Mouse (Mus musculus): Measurements from ENCODE around the gene Cmas. TPM values are rescaled to one million over a fixed set of nuclear protein-coding genes. Genes with fewer than 3 reads are reported as not detected.

Cmas gene
- polyA plus RNA-seq, 1 experiment from 2014 or later: 145 TPM

GRCm38 (mm10) chr6:142764933-142765332 is 8.4 kb downstream of the Cmas start:
- Histone ChIP-seq H3K36me3 (ENCODE audit: control insufficient read depth, insufficient read depth, low read length) (peaks cover 26% of the 10 kb centered on the region), H3K9ac (ENCODE audit: low read depth, low read length) (no peak overlapping the region), H3K4me3 (ENCODE audit: low read length) (no peak overlapping the region), H3K27ac (ENCODE audit: low read length) (no peak overlapping the region), H3K4me1 (ENCODE audit: control insufficient read depth, insufficient read depth, low read length) (peaks cover 6% of the 10 kb centered on the region; the same call in 1 of the 2 replicates), H3K27me3 (replicated peaks; ENCODE audit: control insufficient read depth, insufficient read depth, low read length) (no peaks in the 10 kb centered on the region), H3K9me3 (ENCODE audit: control insufficient read depth, low read length) (no peaks in the 10 kb centered on the region), H3K4me2 (ENCODE audit: low read depth, low read length) (no peak overlapping the region)
- ATAC-seq: no peak
- 62% methylated on average over 2 of the region's 2 CpGs for WGBS

- Histone ChIP-seq H3K4me3 (ENCODE audit: low read length) (no peak overlapping the region), H3K36me3 (ENCODE audit: control insufficient read depth, insufficient read depth, low read length) (peaks cover 34% of the 10 kb centered on the region), H3K9me3 (ENCODE audit: control insufficient read depth, low read length) (no peaks in the 10 kb centered on the region), H3K4me1 (ENCODE audit: control insufficient read depth, insufficient read depth, low read length) (no peaks in the 10 kb centered on the region), H3K9ac (ENCODE audit: low read depth, low read length) (no peak overlapping the region), H3K27me3 (replicated peaks; ENCODE audit: control insufficient read depth, insufficient read depth, low read length) (no peaks in the 10 kb centered on the region), H3K4me2 (ENCODE audit: low read depth, low read length) (no peak overlapping the region), H3K27ac (ENCODE audit: low read length) (no peak overlapping the region)
- 86% methylated on average over 9 of the region's 9 CpGs for WGBS
- no peak for ATAC-seq
These were observed 10.8 kb downstream of the Cmas start for GRCm38 (mm10) chr6:142767305-142767704.

- no peaks in the 10 kb centered on the region for H3K27me3 ChIP-seq (replicated peaks; ENCODE audit: control insufficient read depth, insufficient read depth, low read length)
- H3K9me3 ChIP-seq (ENCODE audit: control insufficient read depth, low read length): no peaks in the 10 kb centered on the region
- no peaks in the 10 kb centered on the region for H3K4me1 ChIP-seq (ENCODE audit: control insufficient read depth, insufficient read depth, low read length)
- no peak overlapping the region for H3K4me2 ChIP-seq (ENCODE audit: low read depth, low read length)
- WGBS: 91% methylated on average over 3 of the region's 3 CpGs
- H3K4me3 ChIP-seq (ENCODE audit: low read length): no peak overlapping the region
- no peak overlapping the region for H3K27ac ChIP-seq (ENCODE audit: low read length)
- peaks cover 50% of the 10 kb centered on the region for H3K36me3 ChIP-seq (ENCODE audit: control insufficient read depth, insufficient read depth, low read length)
- ATAC-seq: no peak
- no peak overlapping the region for H3K9ac ChIP-seq (ENCODE audit: low read depth, low read length)
These were observed 13.4 kb downstream of the Cmas start for GRCm38 (mm10) chr6:142769896-142770295.

GRCm38 (mm10) chr6:142771643-142772042 is 15.2 kb downstream of the Cmas start:
- Histone ChIP-seq H3K36me3 (ENCODE audit: control insufficient read depth, insufficient read depth, low read length) (peaks cover 37% of the 10 kb centered on the region), H3K4me2 (ENCODE audit: low read depth, low read length) (no peak overlapping the region), H3K4me3 (ENCODE audit: low read length) (no peak overlapping the region), H3K27ac (ENCODE audit: low read length) (no peak overlapping the region), H3K9me3 (ENCODE audit: control insufficient read depth, low read length) (no peaks in the 10 kb centered on the region), H3K9ac (ENCODE audit: low read depth, low read length) (no peak overlapping the region), H3K27me3 (replicated peaks; ENCODE audit: control insufficient read depth, insufficient read depth, low read length) (no peaks in the 10 kb centered on the region), H3K4me1 (ENCODE audit: control insufficient read depth, insufficient read depth, low read length) (no peaks in the 10 kb centered on the region)
- 91% methylated on average over 4 of the region's 4 CpGs for WGBS
- no peak for ATAC-seq

GRCm38 (mm10) chr6:142773566-142773965 is 17.1 kb downstream of the Cmas start:
- no peak overlapping the region for H3K4me2 ChIP-seq (ENCODE audit: low read depth, low read length)
- H3K9ac ChIP-seq (ENCODE audit: low read depth, low read length): no peak overlapping the region
- ATAC-seq: no peak
- H3K4me1 ChIP-seq (ENCODE audit: control insufficient read depth, insufficient read depth, low read length): no peaks in the 10 kb centered on the region
- no peaks in the 10 kb centered on the region for H3K9me3 ChIP-seq (ENCODE audit: control insufficient read depth, low read length)
- no peak overlapping the region for H3K27ac ChIP-seq (ENCODE audit: low read length)
- H3K27me3 ChIP-seq (replicated peaks; ENCODE audit: control insufficient read depth, insufficient read depth, low read length): no peaks in the 10 kb centered on the region
- WGBS: 94% methylated on average over 5 of the region's 5 CpGs
- peaks cover 33% of the 10 kb centered on the region for H3K36me3 ChIP-seq (ENCODE audit: control insufficient read depth, insufficient read depth, low read length)
- H3K4me3 ChIP-seq (ENCODE audit: low read length): no peak overlapping the region

- H3K4me3 ChIP-seq (ENCODE audit: low read length): no peak overlapping the region
- 79% methylated on average over 4 of the region's 4 CpGs for WGBS
- no peak for ATAC-seq
These were observed 20.4 kb downstream of the Cmas start for GRCm38 (mm10) chr6:142776935-142777334.

GRCm38 (mm10) chr6:142779045-142779811 is 22.7 kb downstream of the Cmas start:
- H3K4me3 ChIP-seq (ENCODE audit: low read length): no peak overlapping the region
- 46% methylated on average over 11 of the region's 11 CpGs for WGBS
- peak; percentile 68 for ATAC-seq
- no peak overlapping the region for H3K4me2 ChIP-seq (ENCODE audit: low read depth, low read length)
- H3K36me3 ChIP-seq (ENCODE audit: control insufficient read depth, insufficient read depth, low read length): 0 out of 2 replicates have a peak, but pooled peaks cover 6% of the 10 kb centered on the region
- no peaks in the 10 kb centered on the region for H3K9me3 ChIP-seq (ENCODE audit: control insufficient read depth, low read length)
- H3K27ac ChIP-seq (ENCODE audit: low read length): no peak overlapping the region
- H3K4me1 ChIP-seq (ENCODE audit: control insufficient read depth, insufficient read depth, low read length): no peaks in the 10 kb centered on the region
- H3K9ac ChIP-seq (ENCODE audit: low read depth, low read length): no peak overlapping the region
- no peaks in the 10 kb centered on the region for H3K27me3 ChIP-seq (replicated peaks; ENCODE audit: control insufficient read depth, insufficient read depth, low read length)

More at GRCm38 (mm10) chr6:142776935-142777334, 20.4 kb downstream of the Cmas start:
- H3K4me1 ChIP-seq (ENCODE audit: control insufficient read depth, insufficient read depth, low read length): no peaks in the 10 kb centered on the region
- no peaks in the 10 kb centered on the region for H3K27me3 ChIP-seq (replicated peaks; ENCODE audit: control insufficient read depth, insufficient read depth, low read length)
- H3K27ac ChIP-seq (ENCODE audit: low read length): no peak overlapping the region
- no peaks in the 10 kb centered on the region for H3K9me3 ChIP-seq (ENCODE audit: control insufficient read depth, low read length)
- no peak overlapping the region for H3K9ac ChIP-seq (ENCODE audit: low read depth, low read length)
- peaks cover 22% of the 10 kb centered on the region for H3K36me3 ChIP-seq (ENCODE audit: control insufficient read depth, insufficient read depth, low read length)
- no peak overlapping the region for H3K4me2 ChIP-seq (ENCODE audit: low read depth, low read length)

GRCm38 (mm10) chr6:142779812-142780573 is 23.5 kb downstream of the Cmas start:
- 75% methylated on average over 14 of the region's 14 CpGs for WGBS
- ATAC-seq: peak; percentile 15; the same call in 1 of the 2 replicates

GRCm38 (mm10) chr6:142780574-142781033 is 24.1 kb downstream of the Cmas start:
- 81% methylated on average over 4 of the region's 4 CpGs for WGBS
- no peaks in the 10 kb centered on the region for H3K4me1 ChIP-seq (ENCODE audit: control insufficient read depth, insufficient read depth, low read length)
- H3K4me3 ChIP-seq (ENCODE audit: low read length): no peak overlapping the region
- no peak overlapping the region for H3K4me2 ChIP-seq (ENCODE audit: low read depth, low read length)
- H3K27me3 ChIP-seq (replicated peaks; ENCODE audit: control insufficient read depth, insufficient read depth, low read length): no peaks in the 10 kb centered on the region
- H3K9ac ChIP-seq (ENCODE audit: low read depth, low read length): no peak overlapping the region
- H3K27ac ChIP-seq (ENCODE audit: low read length): no peak overlapping the region
- H3K36me3 ChIP-seq (ENCODE audit: control insufficient read depth, insufficient read depth, low read length): no peaks in the 10 kb centered on the region
- no peak for ATAC-seq
- no peaks in the 10 kb centered on the region for H3K9me3 ChIP-seq (ENCODE audit: control insufficient read depth, low read length)

More at GRCm38 (mm10) chr6:142779812-142780573, 23.5 kb downstream of the Cmas start:
- Histone ChIP-seq H3K9me3 (ENCODE audit: control insufficient read depth, low read length) (no peaks in the 10 kb centered on the region), H3K9ac (ENCODE audit: low read depth, low read length) (no peak overlapping the region), H3K36me3 (ENCODE audit: control insufficient read depth, insufficient read depth, low read length) (no peaks in the 10 kb centered on the region), H3K4me1 (ENCODE audit: control insufficient read depth, insufficient read depth, low read length) (no peaks in the 10 kb centered on the region), H3K27me3 (replicated peaks; ENCODE audit: control insufficient read depth, insufficient read depth, low read length) (no peaks in the 10 kb centered on the region), H3K4me3 (ENCODE audit: low read length) (no peak overlapping the region), H3K27ac (ENCODE audit: low read length) (no peak overlapping the region), H3K4me2 (ENCODE audit: low read depth, low read length) (no peak overlapping the region)
